In the genomic region with DNA sequence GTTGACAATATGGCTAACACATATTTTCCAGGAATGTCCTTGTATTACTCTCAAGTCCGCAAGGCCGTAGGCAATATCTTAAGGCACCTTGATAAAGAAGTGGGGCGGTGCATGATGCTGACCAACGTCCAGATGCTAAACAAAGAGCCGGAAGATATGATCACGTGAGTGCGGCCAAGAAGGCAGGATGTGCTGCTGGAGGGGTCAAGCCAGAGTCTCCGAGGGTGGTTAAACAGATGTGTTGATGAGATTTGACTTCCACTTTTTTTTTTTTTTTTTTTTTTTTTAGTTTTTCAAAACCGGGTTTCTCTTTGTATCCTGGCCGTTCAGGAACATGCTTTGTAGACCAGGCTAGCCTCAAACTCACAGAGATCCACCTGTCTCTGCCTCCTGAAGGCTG, we compare ENCODE assay signal across 32 mouse cellular contexts.
"Had no signal": no experiment of that assay in that cellular context is flagged by ENCODE, and none has a peak within 500 bp of the region (broad histone marks: within the 10 kb centered on the region; RNA-seq: fewer than 3 reads in every experiment).

No protein-coding gene starts in this region.

- DNase-seq: left cerebral cortex, postnatal 4 days; liver; liver, embryonic 13.5 days; liver, postnatal 0 days; lung, adult 18-20 months; lung, adult 2 months; lung, embryonic 14.5 days; lung, postnatal 10 days; lung, postnatal 14 days; lung, postnatal 36 days; lung, postnatal 4 days; midbrain, embryonic 14.5 days had no signal

- H3K4me1 ChIP-seq: megakaryocyte, embryonic 14.5 days; midbrain, embryonic 10.5 days; midbrain, embryonic 12.5 days; midbrain, embryonic 13.5 days; midbrain, embryonic 15.5 days; neural tube, embryonic 12.5 days had no signal

- ATAC-seq: liver, embryonic 12.5 days; liver, postnatal 0 days; lung, postnatal 0 days; midbrain, embryonic 13.5 days; midbrain, embryonic 15.5 days; midbrain, embryonic 16.5 days had no signal

- H3K9me3 ChIP-seq: limb, embryonic 10.5 days; limb, embryonic 12.5 days; limb, embryonic 13.5 days; limb, embryonic 15.5 days; liver, embryonic 12.5 days; liver, embryonic 13.5 days; liver, embryonic 15.5 days; lung, embryonic 15.5 days; megakaryocyte, embryonic 14.5 days; midbrain, embryonic 10.5 days; midbrain, embryonic 12.5 days; midbrain, embryonic 15.5 days; neural tube, embryonic 12.5 days had no signal

- H3K9ac ChIP-seq: limb, embryonic 12.5 days; limb, embryonic 13.5 days; limb, embryonic 15.5 days; liver, embryonic 12.5 days; liver, embryonic 13.5 days; liver, embryonic 14.5 days; liver, embryonic 15.5 days; liver, postnatal 0 days; lung, embryonic 14.5 days; lung, embryonic 15.5 days; midbrain, embryonic 12.5 days; midbrain, embryonic 13.5 days; midbrain, embryonic 15.5 days; neural tube, embryonic 12.5 days had no signal

- H3K27me3 ChIP-seq: limb, embryonic 12.5 days; limb, embryonic 13.5 days; limb, embryonic 15.5 days; liver, embryonic 12.5 days; liver, embryonic 13.5 days; liver, embryonic 15.5 days; lung, embryonic 15.5 days; megakaryocyte, embryonic 14.5 days; midbrain, embryonic 12.5 days; midbrain, embryonic 13.5 days; midbrain, embryonic 15.5 days; neural tube, embryonic 12.5 days had no signal

- H3K27ac ChIP-seq: limb, embryonic 10.5 days; limb, embryonic 12.5 days; limb, embryonic 13.5 days; limb, embryonic 15.5 days; liver, embryonic 12.5 days; liver, embryonic 13.5 days; liver, embryonic 14.5 days; liver, embryonic 15.5 days; lung, embryonic 15.5 days; macrophage; midbrain, embryonic 10.5 days; midbrain, embryonic 12.5 days; midbrain, embryonic 13.5 days; midbrain, embryonic 15.5 days; neural tube, embryonic 12.5 days had no signal

- H3K4me2 ChIP-seq: limb, embryonic 12.5 days; limb, embryonic 13.5 days; limb, embryonic 15.5 days; liver, embryonic 11.5 days; liver, embryonic 12.5 days; liver, embryonic 13.5 days; liver, embryonic 15.5 days; lung, embryonic 14.5 days; lung, embryonic 15.5 days; midbrain, embryonic 11.5 days; midbrain, embryonic 12.5 days; midbrain, embryonic 13.5 days; midbrain, embryonic 15.5 days; neural tube, embryonic 12.5 days had no signal

- H3K36me3 ChIP-seq: limb, embryonic 10.5 days; limb, embryonic 12.5 days; liver, embryonic 13.5 days; liver, embryonic 15.5 days; lung, embryonic 15.5 days; midbrain, embryonic 10.5 days had no signal

- H3K4me3 ChIP-seq: limb, embryonic 10.5 days; limb, embryonic 12.5 days; limb, embryonic 13.5 days; limb, embryonic 15.5 days; liver, embryonic 12.5 days; liver, embryonic 13.5 days; liver, embryonic 15.5 days; lung, embryonic 15.5 days; megakaryocyte, embryonic 14.5 days; midbrain, embryonic 10.5 days; midbrain, embryonic 12.5 days; midbrain, embryonic 13.5 days; midbrain, embryonic 15.5 days; myocyte; neural tube, embryonic 12.5 days had no signal
